Mouse (Mus musculus) hindbrain, embryonic 16.5 days (tissue): ENCODE results near the gene Edem3. TPM values are rescaled to one million over a fixed set of nuclear protein-coding genes. Genes with fewer than 3 reads are reported as not detected.

Source experiments
- ATAC-seq: fragments of 200-750 bp; cut with Nextera tagmentation; 2 replicates; pipeline ENCODE4 v1.8.0; 2017; ENCODE audit warnings: moderate TSS enrichment, moderate library complexity
- H3K27ac ChIP-seq: fragments of 300-500 bp; sonication (generic); 2 replicates; pipeline ENCODE4 v1.5.1; 2014; ENCODE audit warnings: low read depth, mild to moderate bottlenecking, control low read depth, low read length, moderate library complexity
- H3K27me3 ChIP-seq: fragments of 300-500 bp; sonication (generic); replicated peaks from 2 replicates; pipeline ENCODE4 v1.6.1; 2014; ENCODE audit warnings: low read length; ENCODE audit not compliant: control insufficient read depth, insufficient read depth
- H3K36me3 ChIP-seq: fragments of 300-500 bp; sonication (generic); 2 replicates; pipeline ENCODE4 v1.6.1; 2014; ENCODE audit warnings: mild to moderate bottlenecking, low read length, moderate library complexity, mixed read lengths; ENCODE audit not compliant: control insufficient read depth, insufficient read depth
- H3K4me1 ChIP-seq: fragments of 300-500 bp; sonication (generic); 2 replicates; pipeline ENCODE4 v1.6.1; 2014; ENCODE audit warnings: low read depth, low read length; ENCODE audit not compliant: control insufficient read depth, insufficient read depth
- H3K4me2 ChIP-seq: fragments of 300-500 bp; sonication (generic); 2 replicates; pipeline ENCODE4 v1.6.1; 2014; ENCODE audit warnings: mild to moderate bottlenecking, low read length, control low read depth, moderate library complexity
- H3K4me3 ChIP-seq: fragments of 300-500 bp; sonication (generic); 2 replicates; pipeline ENCODE4 v1.5.1; 2014; ENCODE audit warnings: mild to moderate bottlenecking, low read length, control low read depth, moderate library complexity
- H3K9ac ChIP-seq: fragments of 300-500 bp; sonication (generic); 2 replicates; pipeline ENCODE4 v1.6.1; 2014; ENCODE audit warnings: low read depth, mild to moderate bottlenecking, control low read depth, low read length, moderate library complexity
- H3K9me3 ChIP-seq: fragments of 300-500 bp; sonication (generic); 2 replicates; pipeline ENCODE4 v1.6.1; 2014; ENCODE audit warnings: mild to moderate bottlenecking, low read length, moderate library complexity; ENCODE audit not compliant: control insufficient read depth
- WGBS: fragments of 180-500 bp; shearing (Covaris S2); extraction: QIAGEN DNeasy Blood & Tissue Kit; methylation state at CpG from one replicate; pipeline ENCODE4 v1.1.7; 2014; 5-methylcytosine and 5-hydroxymethylcytosine counted together
- polyA plus RNA-seq: library from polyadenylated mRNA; unstranded; fragments of >200 nt; fragmentation: Nextera tagmentation; extraction: Ambion mirVana; gene quantifications from 2 replicates; pipeline ENCODE4 v1.2.1, GENCODE M21; 2015

Edem3 gene
- polyA plus RNA-seq, 1 experiment from 2014 or later, result 15.3 TPM

DNA sequence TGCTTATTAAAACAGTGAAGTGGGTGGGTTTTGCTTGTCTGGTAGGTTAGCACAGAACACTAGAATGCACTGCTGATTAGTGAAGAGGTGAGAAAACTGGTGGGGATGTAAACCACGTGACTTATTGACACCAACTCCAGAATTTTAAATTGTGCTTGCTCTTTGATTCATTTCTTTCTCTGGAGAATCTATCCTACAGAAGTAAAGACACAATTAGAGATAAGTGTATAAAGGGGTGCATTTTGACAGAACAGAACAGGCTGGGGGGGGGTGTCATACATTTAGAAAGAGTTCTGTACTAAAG is 1.2 kb downstream of the Edem3 start:
- no peak overlapping the region for H3K27ac ChIP-seq
- peak overlapping the region; percentile 93 for H3K4me2 ChIP-seq
- no peaks in the 10 kb centered on the region for H3K27me3 ChIP-seq
- peak overlapping the region; percentile 86 for H3K4me3 ChIP-seq
- H3K9ac ChIP-seq, result peak overlapping the region; percentile 77
- no peaks in the 10 kb centered on the region for H3K9me3 ChIP-seq
- no peak for ATAC-seq
- 35% methylated on average over 1 of the region's 1 CpGs for WGBS
- H3K4me1 ChIP-seq, result peaks cover 17% of the 10 kb centered on the region
- H3K36me3 ChIP-seq, result no peaks in the 10 kb centered on the region; the same call in 1 of the 2 replicates

GRCm38 (mm10) chr1:151758301-151758700 is 3.1 kb downstream of the Edem3 start:
- 91% methylated on average over 6 of the region's 6 CpGs for WGBS
- H3K27me3 ChIP-seq, result no peaks in the 10 kb centered on the region

GRCm38 (mm10) chr1:151758991-151759390 is 3.8 kb downstream of the Edem3 start:
- peaks cover 17% of the 10 kb centered on the region for H3K4me1 ChIP-seq
- no peak overlapping the region for H3K4me3 ChIP-seq
- H3K9me3 ChIP-seq, result no peaks in the 10 kb centered on the region
- no peak overlapping the region for H3K4me2 ChIP-seq
- H3K9ac ChIP-seq, result no peak overlapping the region
- H3K27ac ChIP-seq, result no peak overlapping the region
- no peaks in the 10 kb centered on the region for H3K27me3 ChIP-seq
- H3K36me3 ChIP-seq, result peaks cover 5% of the 10 kb centered on the region
- ATAC-seq, result no peak
- WGBS, result 82% methylated on average over 2 of the region's 2 CpGs

More at GRCm38 (mm10) chr1:151758301-151758700, 3.1 kb downstream of the Edem3 start:
- H3K9me3 ChIP-seq, result no peaks in the 10 kb centered on the region
- H3K36me3 ChIP-seq, result peaks cover 5% of the 10 kb centered on the region
- no peak overlapping the region for H3K9ac ChIP-seq
- no peak for ATAC-seq
- no peak overlapping the region for H3K4me2 ChIP-seq
- no peak overlapping the region for H3K4me3 ChIP-seq
- H3K27ac ChIP-seq, result no peak overlapping the region
- H3K4me1 ChIP-seq, result peaks cover 17% of the 10 kb centered on the region

GRCm38 (mm10) chr1:151764236-151764635 is 9.1 kb downstream of the Edem3 start:
- H3K9ac ChIP-seq, result no peak overlapping the region
- no peak overlapping the region for H3K4me2 ChIP-seq
- peaks cover 5% of the 10 kb centered on the region for H3K36me3 ChIP-seq
- H3K27me3 ChIP-seq, result no peaks in the 10 kb centered on the region
- ATAC-seq, result no peak
- no peaks in the 10 kb centered on the region for H3K4me1 ChIP-seq
- no peak overlapping the region for H3K27ac ChIP-seq
- H3K4me3 ChIP-seq, result no peak overlapping the region
- no peaks in the 10 kb centered on the region for H3K9me3 ChIP-seq
- 67% methylated on average over 3 of the region's 3 CpGs for WGBS

DNA sequence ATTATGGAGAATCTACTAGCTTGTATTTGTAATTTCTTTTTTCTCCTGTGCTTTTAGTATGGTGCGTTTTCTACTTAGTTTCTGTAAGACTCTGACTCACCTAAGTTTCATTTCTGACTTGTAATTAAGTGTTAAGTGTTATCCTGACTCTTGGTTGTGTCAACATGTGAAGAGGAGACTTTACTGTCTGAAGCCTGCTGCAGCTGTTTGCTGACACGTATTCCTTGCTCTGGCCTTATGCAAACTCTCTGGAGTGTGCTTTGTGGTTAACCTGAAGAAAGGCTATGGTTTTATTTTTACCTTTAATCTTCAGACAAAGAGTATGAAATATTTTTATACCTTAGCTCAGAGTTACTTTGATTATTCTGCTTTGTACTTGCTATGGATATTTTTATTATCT is 11.0 kb downstream of the Edem3 start:
- peaks cover 8% of the 10 kb centered on the region for H3K36me3 ChIP-seq
- WGBS, result 81% methylated on average over 2 of the region's 2 CpGs
- no peak for ATAC-seq

DNA sequence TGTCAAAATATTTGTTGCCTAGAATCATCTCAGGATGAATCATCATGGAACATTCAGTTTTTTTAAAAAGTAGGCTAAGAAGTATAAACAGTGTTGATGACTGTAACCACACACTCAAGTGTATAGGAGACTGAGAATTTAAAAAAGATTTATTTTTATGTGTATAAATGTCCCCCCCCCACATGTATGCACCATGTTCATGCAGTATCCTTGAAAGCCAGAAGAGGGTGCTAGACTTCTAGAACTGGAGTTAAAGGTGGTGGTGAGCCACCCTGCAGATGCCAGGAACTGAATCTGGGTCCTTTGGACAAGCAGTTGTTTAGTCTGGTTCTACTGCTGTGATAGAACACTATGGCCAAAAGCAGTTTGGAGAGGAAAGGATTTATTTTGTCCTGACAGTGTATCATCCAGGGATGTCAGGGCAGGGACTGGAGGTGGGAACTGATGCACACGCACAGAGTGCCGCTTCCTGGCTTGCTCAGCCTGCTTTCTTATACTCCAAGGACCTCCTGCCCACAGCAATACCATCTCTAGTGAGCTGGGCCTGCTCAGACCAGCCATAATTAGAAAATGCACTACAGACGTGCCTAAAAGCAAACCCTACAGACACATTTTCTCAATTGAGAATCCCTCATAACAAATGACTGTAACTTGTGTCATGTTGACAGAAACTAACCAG is 11.9 kb downstream of the Edem3 start:
- Histone ChIP-seq H3K27me3 (no peaks in the 10 kb centered on the region), H3K4me2 (no peak overlapping the region), H3K4me3 (no peak overlapping the region), H3K27ac (no peak overlapping the region), H3K9me3 (no peaks in the 10 kb centered on the region), H3K36me3 (peaks cover 12% of the 10 kb centered on the region), H3K4me1 (no peaks in the 10 kb centered on the region), H3K9ac (no peak overlapping the region)
- 85% methylated on average over 3 of the region's 3 CpGs for WGBS
- ATAC-seq, result no peak

More for the DNA sequence above, 11.0 kb downstream of the Edem3 start:
- no peaks in the 10 kb centered on the region for H3K4me1 ChIP-seq
- H3K9me3 ChIP-seq, result no peaks in the 10 kb centered on the region
- no peak overlapping the region for H3K4me3 ChIP-seq
- no peak overlapping the region for H3K4me2 ChIP-seq
- H3K9ac ChIP-seq, result no peak overlapping the region
- H3K27ac ChIP-seq, result no peak overlapping the region
- no peaks in the 10 kb centered on the region for H3K27me3 ChIP-seq

GRCm38 (mm10) chr1:151769200-151769913 is 14.2 kb downstream of the Edem3 start:
- H3K4me3 ChIP-seq, result no peak overlapping the region
- H3K27ac ChIP-seq, result no peak overlapping the region
- no peaks in the 10 kb centered on the region for H3K4me1 ChIP-seq
- no peak overlapping the region for H3K4me2 ChIP-seq
- no peaks in the 10 kb centered on the region for H3K9me3 ChIP-seq
- no peaks in the 10 kb centered on the region for H3K27me3 ChIP-seq
- H3K36me3 ChIP-seq, result peaks cover 10% of the 10 kb centered on the region
- 39% methylated on average over 3 of the region's 3 CpGs for WGBS
- ATAC-seq, result no peak
- H3K9ac ChIP-seq, result no peak overlapping the region

DNA sequence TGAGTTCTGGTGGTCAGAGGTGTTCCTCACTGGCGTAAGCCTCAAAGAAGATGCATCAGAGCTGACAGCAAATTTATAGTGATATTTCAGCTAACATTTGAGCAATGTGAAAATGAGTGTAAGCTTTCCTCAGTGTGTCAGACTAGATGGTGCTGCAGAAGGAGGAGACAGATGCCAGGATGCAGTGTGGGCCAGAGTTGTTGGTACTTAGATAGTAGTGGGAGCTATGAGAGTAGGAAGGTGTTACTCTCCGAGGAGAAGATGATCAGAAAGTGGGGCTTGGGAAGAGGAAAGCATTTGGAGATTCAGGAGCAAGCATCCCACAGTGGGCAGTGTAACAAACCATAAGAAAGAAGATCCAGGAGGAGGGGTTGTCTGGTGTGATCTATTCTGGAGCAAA is 22.4 kb downstream of the Edem3 start:
- no peak overlapping the region for H3K4me2 ChIP-seq
- no peak overlapping the region for H3K9ac ChIP-seq
- no peaks in the 10 kb centered on the region for H3K4me1 ChIP-seq
- H3K27me3 ChIP-seq, result no peaks in the 10 kb centered on the region
- no peak for ATAC-seq
- H3K36me3 ChIP-seq, result peaks cover 24% of the 10 kb centered on the region
- no peaks in the 10 kb centered on the region for H3K9me3 ChIP-seq
- 93% methylated on average over 2 of the region's 2 CpGs for WGBS
- no peak overlapping the region for H3K27ac ChIP-seq
- no peak overlapping the region for H3K4me3 ChIP-seq

- WGBS, result 53% methylated on average over 1 of the region's 1 CpGs
- Histone ChIP-seq H3K4me3 (no peak overlapping the region), H3K36me3 (peaks cover 24% of the 10 kb centered on the region), H3K9me3 (no peaks in the 10 kb centered on the region), H3K27me3 (no peaks in the 10 kb centered on the region), H3K9ac (no peak overlapping the region), H3K27ac (no peak overlapping the region), H3K4me1 (no peaks in the 10 kb centered on the region), H3K4me2 (no peak overlapping the region)
- ATAC-seq, result no peak
Measured at GRCm38 (mm10) chr1:151778592-151778991, 23.4 kb downstream of the Edem3 start.
